Mouse (Mus musculus) right cerebral cortex, adult 18-20 months (tissue): ENCODE results near the gene Aktip.
A peak's percentile ranks its signal among the peaks of the same experiment; 100 is the strongest.

Experiments
- DNase-seq: peaks from one replicate; pipeline ENCODE4 v3.0.0; 2022; ENCODE audit warnings: mixed read lengths

The Aktip gene

GRCm38 (mm10) chr8:91188152-91188551, 11.6 kb downstream of the Aktip start:
- no peak for DNase-seq

GRCm38 (mm10) chr8:91186372-91186771, 13.4 kb downstream of the Aktip start:
- peak; percentile 17 for DNase-seq

GRCm38 (mm10) chr8:91177708-91178107, 22.1 kb downstream of the Aktip start:
- no peak for DNase-seq

DNA sequence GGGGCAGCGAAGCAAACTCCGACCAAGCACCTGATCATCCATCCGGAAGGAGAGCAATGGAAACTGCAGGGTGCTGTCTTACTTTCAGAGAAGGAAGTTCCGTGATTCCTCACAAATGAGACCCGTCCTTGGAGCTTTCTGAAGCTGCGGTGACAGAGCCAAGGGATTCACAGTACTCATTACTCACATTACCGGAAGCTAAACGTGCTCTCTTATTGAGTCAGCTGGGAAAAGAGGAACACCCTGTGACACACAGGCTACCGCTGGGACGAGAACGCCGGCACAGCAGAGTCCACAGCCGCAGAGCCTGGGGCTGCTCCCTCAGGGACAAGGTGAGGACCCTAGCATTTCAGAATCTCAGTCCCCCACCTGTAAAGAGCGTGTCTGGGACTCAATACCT, 23.6 kb downstream of the Aktip start:
- DNase-seq: no peak

GRCm38 (mm10) chr8:91171605-91172004, 28.2 kb downstream of the Aktip start:
- no peak for DNase-seq

DNA sequence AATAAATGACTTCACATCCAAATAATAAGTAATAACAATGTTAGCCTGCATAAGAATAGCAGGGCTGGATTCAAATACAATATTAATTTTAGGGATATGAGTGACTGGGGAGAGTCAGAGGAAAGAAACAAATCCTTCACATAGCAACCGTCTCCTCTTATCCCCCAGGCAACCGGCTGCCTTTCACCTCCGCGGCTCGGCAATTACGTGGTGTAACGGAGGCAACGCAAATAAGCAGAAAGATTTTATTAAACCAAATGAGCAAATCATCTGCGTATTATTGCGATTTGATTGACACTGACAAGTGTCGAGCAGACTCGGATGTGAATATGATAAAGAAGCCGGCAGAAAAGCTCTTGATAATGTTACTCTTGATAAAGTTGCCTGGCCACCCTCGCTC, 28.9 kb downstream of the Aktip start:
- no peak for DNase-seq

DNA sequence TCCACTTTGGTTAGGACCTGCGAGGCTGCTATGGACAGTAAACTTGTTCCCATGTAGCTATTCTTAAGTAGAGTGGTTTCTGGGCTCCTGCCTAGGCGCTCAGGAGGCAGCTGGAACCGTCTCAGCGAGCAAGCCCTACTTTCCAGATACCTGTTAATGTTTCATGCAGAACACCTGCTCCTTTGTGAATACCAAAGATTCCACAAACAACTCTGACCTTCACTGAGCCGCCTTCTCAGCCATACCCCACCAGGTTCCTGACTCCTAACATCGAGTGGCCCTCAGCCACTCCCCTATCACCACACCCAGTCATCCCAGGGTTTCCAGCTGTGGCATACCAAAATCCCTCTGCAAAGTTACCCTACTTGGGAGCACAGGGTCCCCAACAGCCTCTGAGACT, 29.6 kb downstream of the Aktip start:
- DNase-seq: no peak

DNA sequence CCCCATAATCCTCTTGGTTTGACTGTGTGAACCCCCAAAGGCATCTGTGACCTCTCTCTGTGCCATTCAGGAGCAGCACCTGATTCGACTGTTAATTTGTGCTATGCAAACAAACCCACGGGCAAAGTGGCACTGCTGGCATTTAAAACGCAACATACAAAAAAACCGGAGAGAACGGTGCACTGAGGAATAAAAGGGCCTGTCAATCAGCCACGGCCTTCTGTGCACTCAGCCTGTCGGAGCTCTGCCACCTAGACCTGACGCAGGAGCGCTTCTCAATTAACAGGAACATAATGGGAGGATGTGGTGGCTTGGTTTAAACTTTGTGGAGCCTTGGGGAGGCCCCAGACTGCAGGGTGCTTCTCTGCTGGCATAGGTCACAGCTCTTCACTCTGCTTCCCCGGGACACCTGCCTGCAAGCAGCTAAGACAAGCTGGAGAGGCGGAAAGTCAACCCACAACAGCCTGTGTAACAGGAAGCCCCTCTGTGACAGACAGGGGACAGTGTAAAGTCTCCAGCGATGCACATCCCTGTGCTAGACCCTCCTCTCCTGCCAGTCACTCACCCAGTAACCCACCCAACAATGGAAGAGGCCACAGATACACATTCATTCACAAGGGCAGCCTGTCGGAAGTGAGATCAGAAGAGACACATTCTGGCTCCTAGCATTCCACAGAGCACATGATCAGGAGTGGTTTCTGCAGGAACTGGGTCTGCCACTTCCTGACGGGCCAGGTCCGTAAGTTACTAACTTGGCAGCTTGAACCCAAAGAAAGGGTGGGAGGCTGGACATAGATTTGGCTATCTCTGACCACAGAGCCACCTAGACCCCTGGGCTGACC, 39.6 kb downstream of the Aktip start:
- DNase-seq: no peak

DNA sequence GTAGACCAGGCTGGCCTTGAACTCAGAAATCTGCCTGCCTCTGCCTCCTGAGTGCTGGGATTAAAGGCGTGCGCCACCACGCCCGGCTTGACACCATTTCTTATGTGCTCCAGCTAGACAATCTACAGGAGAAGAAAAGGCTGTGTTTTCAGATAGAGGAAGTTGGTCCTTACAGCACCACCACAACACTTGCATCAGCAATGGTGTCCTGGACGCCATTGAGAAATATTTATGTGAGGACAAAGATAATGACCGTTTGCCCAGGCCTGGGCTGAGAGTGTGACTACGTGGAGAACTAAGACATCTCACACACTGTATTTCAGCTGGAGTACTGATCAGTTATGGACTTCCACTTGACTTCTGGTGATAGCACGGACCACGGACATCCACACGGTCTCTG, 41.2 kb downstream of the Aktip start:
- DNase-seq: no peak

- DNase-seq: no peak
These were observed 45.2 kb downstream of the Aktip start for GRCm38 (mm10) chr8:91154564-91154963.

- no peak for DNase-seq
These were observed 45.9 kb downstream of the Aktip start for GRCm38 (mm10) chr8:91153831-91154230.

GRCm38 (mm10) chr8:91151531-91151930, 48.2 kb downstream of the Aktip start:
- DNase-seq: no peak

- DNase-seq: no peak
These were observed 50.5 kb downstream of the Aktip start for GRCm38 (mm10) chr8:91149298-91149697.

DNA sequence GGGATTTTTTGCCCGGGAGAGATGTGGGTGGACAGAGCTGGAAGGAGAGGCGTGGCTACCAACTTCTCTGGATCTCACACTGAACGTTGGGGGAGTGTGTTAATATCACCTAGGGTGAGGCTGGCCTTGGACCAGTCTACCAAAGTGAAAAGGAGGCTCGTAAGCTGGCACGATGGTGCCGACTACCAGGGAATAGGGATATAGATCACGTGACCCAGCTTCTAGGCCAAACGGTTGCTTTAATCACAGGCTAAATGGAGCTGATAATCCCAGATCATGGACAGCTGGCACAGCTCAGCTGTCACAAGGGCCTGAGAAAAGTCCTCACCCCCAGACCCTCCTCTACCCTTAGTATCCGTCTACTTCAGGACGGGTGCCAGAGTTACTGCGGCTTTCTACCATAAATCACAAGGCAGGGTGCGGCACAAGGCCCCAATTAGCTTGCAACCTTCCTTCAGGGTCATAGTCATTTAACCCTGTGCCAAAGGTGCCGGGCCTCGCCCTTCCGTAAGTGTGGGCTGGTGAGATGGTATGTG, 51.1 kb downstream of the Aktip start:
- no peak for DNase-seq

DNA sequence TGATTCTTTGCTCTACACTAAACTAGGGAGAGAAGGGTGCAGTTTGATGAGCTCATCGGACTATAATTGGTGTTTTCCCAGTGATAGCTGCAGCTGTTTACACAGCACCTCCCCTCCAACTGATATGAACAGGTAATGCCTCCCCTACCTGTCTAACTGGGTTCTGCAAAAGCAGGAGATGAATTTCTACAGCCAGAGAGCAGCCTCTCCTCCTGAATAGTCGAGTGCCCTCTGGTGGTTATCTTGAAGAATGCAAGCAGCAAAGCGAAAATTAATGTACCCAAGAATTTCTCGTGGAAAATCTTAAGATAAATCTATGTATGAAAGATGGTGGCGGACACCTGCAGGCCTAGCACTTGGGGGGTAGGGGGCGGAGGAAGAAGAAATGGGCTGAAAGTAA, 52.1 kb downstream of the Aktip start:
- DNase-seq: peak; percentile 55

DNA sequence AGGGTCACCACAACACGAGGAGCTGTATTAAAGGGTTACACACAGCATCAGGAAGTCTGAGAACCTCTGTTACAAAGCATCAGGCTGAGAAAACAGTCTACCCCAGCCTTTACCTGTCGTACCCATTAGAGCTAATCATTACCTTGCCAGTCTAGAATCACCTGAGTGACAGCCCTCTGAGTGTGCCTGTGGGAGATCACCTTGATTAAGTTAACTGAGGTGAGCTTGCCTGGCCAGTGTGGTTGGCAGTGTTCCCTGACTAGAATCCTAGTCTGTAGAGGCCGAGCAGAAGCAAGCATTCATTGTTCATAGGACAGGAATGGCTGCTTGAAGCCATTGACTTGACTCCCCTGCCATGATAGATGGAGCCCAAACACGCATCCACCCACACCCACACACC, 58.9 kb downstream of the Aktip start:
- no peak for DNase-seq

DNA sequence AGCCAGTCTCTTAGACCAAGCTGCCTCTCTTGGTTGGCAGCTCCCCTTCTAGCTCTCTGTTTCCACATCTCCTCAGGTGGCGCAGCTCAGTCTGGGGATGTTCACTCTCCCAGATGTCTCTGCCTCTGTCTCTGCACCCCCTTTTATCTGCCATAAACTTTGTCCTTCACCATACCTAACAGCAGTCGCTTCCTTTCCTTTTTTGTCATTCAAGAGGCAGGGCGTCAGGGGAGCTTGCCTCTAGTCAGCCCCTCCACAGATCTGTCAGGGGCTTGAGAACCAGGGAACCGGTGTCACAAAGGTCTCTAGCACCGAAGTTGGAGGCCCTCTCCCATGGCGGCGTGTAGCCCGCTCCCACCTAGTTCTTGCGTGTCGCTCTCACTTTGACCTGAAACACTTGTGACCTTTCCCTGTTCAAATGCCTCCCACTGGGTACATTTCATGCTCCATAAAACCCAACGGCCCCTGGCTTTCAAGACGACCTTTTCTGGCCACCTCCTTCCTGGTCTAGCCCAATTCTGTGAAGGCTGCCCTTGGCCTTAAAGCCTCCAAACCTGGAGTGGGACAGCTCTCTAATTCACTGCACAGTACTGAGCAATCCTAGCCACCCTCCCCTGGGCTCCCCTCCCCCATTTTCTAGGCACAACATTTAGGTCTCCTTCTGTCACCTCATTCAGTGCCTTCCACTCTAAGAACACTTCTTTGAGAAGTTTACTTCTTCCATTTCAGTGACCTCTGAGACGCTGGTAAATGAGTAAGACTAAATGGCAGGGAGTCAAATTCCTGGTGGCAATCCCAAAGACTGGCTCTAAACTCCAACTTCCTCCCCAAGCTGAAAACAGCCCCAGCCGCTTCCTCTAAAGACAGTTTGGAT, 64.2 kb downstream of the Aktip start:
- DNase-seq: no peak

DNA sequence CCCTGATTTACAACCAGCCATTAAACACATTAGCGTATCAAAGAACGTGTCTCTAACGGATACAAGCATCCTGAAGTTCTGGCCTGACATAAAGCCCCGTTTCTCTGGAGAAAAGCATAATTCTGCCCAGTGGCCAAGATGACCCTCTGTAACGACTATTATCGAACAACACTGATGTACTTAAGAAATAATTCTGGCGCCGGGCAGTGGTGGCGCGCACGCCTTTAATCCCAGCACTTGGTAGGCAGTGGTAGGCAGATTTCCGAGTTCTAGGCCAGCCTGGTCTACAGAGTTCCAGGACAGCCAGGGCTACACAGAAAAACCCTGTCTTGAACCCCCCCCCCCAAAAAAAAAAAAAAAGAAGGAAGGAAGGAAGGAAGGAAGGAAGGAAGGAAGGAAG, 65.1 kb downstream of the Aktip start:
- no peak for DNase-seq

- DNase-seq: peak; percentile 100
These were observed 65.7 kb downstream of the Aktip start for GRCm38 (mm10) chr8:91134070-91134475.

DNA sequence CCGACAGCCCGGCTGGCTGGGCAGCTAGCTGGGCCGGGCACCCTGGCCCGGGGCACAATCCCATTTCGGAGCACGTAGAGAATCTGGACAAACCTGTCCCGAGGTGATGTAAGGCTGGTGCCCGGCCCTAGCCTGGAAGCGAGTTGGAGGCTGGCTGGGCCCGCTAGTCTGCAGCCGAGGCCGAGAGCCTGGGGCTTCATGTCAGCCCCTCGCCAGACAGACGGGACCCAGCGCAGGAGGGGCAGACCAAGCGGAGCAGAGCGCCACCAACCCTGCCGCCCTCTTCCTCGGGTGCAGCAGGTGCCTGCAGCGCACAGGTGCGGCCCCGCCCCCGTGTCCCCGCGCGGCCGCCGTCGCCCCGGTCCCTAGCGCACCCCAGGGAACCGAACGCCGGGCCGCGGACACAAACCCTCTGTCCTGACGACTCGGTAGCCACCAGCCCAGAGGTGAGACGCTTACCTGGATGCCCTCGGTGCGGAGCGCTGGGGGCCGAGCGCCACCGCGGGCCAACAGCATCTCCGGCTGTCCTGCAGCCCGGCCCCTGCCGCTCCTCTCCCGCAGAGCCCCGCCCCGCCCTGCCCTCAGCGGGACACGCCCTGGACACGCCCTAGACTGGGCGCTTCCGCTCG, 66.2 kb downstream of the Aktip start:
- no peak for DNase-seq

DNA sequence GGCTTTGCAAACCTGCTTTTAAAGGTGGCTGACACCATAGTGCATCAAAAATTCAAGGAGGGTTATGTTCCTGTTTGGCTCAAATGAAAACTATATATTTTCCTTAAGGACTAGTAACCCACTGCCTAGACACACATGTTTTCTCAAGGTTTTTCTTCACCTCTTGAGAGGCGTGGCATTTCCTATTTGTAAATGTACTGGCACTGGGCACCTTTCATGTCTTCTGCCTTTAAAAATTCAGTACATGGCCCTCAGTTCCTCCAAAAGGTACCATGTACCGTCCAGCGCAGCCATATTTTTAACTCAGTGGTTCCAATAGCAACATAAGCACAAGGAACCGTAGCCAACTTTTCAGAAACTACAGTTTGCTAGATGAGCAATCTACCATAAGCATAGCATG, 67.0 kb downstream of the Aktip start:
- no peak for DNase-seq

DNA sequence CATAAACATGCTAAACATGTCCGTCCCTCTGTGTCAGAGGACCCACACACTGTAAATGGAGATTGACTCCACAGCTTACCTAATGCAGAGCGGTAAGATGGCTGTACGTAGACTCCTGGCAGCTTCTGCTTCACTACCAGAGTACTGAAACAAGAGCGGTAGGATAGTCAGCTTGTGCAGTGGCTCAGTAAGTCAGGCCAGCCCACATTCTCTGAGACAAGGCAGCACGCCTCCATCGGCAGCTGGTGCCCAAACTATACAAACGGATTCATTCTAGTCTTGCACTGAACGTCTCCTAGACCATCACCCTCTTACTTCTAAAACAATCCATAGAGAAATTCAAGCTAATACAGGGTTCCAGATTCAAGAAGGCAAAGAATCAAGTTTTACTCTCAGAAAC, 73.0 kb downstream of the Aktip start:
- DNase-seq: peak; percentile 66

GRCm38 (mm10) chr8:91124315-91124714, 75.5 kb downstream of the Aktip start:
- DNase-seq: no peak
